Mouse (Mus musculus) kidney, adult 2 months (tissue): ENCODE results near the gene Lhx9. TPM values are rescaled to one million over a fixed set of nuclear protein-coding genes. Genes with fewer than 3 reads are reported as not detected.

Source experiments
- DNase-seq: peaks from one replicate; pipeline ENCODE4 v3.0.0; 2021
- H3K27ac ChIP-seq: fragments of 200-500 bp; 2 replicates; pipeline ENCODE4 v1.5.1; 2012; ENCODE audit warnings: low read depth, low read length, control low read depth, inconsistent platforms; ENCODE audit not compliant: insufficient read depth
- H3K27me3 ChIP-seq: fragments of 200-500 bp; replicated peaks from 2 replicates; pipeline ENCODE4 v1.6.1; 2012; ENCODE audit warnings: mild to moderate bottlenecking, moderate library complexity, low read length, inconsistent platforms; ENCODE audit not compliant: control insufficient read depth, insufficient read depth
- H3K36me3 ChIP-seq: fragments of 200-500 bp; 2 replicates; pipeline ENCODE4 v1.6.1; 2012; ENCODE audit warnings: mild to moderate bottlenecking, moderate library complexity, low read length, inconsistent platforms; ENCODE audit not compliant: control insufficient read depth, insufficient read depth
- H3K4me1 ChIP-seq: fragments of 200-500 bp; 2 replicates; pipeline ENCODE4 v1.6.1; 2011; ENCODE audit warnings: low read length; ENCODE audit not compliant: control insufficient read depth, insufficient read depth
- H3K4me3 ChIP-seq: fragments of 200-500 bp; 2 replicates; pipeline ENCODE4 v1.5.1; 2011; ENCODE audit warnings: mild to moderate bottlenecking, low read depth, low read length, control low read depth; ENCODE audit not compliant: insufficient read depth
- CTCF ChIP-seq: fragments of 200-500 bp; conservative IDR thresholded peaks from 2 replicates; pipeline ENCODE4 v1.5.1; 2011; ENCODE audit warnings: low read depth, mild to moderate bottlenecking, control low read depth, low read length, moderate library complexity, mixed read lengths; ENCODE audit not compliant: insufficient read depth, insufficient read length
- POLR2A ChIP-seq: fragments of 200-500 bp; IDR thresholded peaks from one replicate; pipeline ENCODE4 v1.6.1; 2011; ENCODE audit warnings: low read depth, low read length, control low read depth
- WGBS: fragments of 180-500 bp; shearing (Covaris S2); methylation state at CpG from one replicate; pipeline ENCODE4 v1.1.7; 2018; 5-methylcytosine and 5-hydroxymethylcytosine counted together
- polyA plus RNA-seq: library from polyadenylated mRNA; depleted of rRNA; stranded (reverse); fragments of >200 nt; gene quantifications from 2 replicates; pipeline ENCODE4 v1.2.3, GENCODE M21; 2012

The Lhx9 gene
- polyA plus RNA-seq, 1 experiment, result not detected

DNA sequence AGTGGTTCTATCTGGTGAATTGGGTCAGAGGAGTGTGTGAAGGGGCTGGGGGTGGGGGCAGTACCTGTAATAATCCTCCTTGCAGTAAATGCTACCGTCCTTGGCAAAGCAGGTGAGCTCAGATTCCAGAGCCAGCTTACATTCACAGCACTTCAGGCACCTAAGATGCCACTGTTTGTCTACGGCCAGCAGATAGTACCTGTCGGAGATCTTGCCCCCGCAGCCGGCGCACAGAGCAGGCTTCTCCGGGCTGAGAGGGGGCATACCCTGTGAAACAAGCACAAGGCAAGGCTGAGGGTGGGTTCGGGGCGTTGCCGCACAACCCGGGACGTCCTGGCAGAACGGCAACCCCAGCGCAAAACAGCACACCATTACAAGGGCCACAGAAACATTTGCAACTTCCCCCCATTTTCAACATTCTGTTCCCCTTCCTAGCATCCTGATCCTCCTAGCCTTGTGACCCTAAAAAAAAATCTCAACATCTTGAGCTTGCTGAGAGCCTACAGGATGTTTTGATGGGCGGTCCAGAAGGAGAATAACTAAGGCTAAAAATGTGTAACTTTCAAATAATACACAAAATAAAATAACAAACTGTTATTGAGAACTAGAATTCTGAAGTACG lies 8.5 kb downstream of the Lhx9 start:
- TF ChIP-seq CTCF (no peak), POLR2A (no peak)
- H3K27ac ChIP-seq, result no peak overlapping the region
- peaks cover 23% of the 10 kb centered on the region for H3K27me3 ChIP-seq
- WGBS, result 9% methylated on average over 16 of the region's 16 CpGs
- peaks cover 12% of the 10 kb centered on the region; the same call in 1 of the 2 replicates for H3K4me1 ChIP-seq
- H3K4me3 ChIP-seq, result no peak overlapping the region
- H3K36me3 ChIP-seq, result no peaks in the 10 kb centered on the region
- DNase-seq, result peak; percentile 8

DNA sequence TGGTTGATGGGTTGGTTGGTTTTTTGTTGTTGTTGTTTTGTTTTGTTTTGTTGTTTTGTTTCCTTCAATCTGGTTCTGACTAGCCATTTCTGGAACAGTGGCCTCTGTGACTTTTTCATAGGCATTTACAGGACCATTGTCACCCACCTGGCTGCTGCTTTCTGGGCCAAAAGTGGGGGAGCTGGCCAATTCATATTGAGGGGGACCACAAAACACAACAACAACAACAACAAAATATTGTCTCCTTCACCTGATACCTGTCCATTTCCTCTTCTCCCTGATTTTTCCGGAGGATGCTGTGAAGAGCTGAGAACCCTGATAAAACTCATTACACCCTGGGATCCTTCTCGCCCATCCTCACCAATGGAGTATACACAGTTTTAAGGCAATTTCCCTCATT lies 9.1 kb downstream of the Lhx9 start:
- Histone ChIP-seq H3K4me3 (no peak overlapping the region), H3K27me3 (peaks cover 23% of the 10 kb centered on the region), H3K36me3 (no peaks in the 10 kb centered on the region), H3K27ac (no peak overlapping the region), H3K4me1 (peaks cover 12% of the 10 kb centered on the region; the same call in 1 of the 2 replicates)
- 19% methylated on average over 2 of the region's 2 CpGs for WGBS
- DNase-seq, result no peak
- TF ChIP-seq POLR2A (no peak), CTCF (no peak)

DNA sequence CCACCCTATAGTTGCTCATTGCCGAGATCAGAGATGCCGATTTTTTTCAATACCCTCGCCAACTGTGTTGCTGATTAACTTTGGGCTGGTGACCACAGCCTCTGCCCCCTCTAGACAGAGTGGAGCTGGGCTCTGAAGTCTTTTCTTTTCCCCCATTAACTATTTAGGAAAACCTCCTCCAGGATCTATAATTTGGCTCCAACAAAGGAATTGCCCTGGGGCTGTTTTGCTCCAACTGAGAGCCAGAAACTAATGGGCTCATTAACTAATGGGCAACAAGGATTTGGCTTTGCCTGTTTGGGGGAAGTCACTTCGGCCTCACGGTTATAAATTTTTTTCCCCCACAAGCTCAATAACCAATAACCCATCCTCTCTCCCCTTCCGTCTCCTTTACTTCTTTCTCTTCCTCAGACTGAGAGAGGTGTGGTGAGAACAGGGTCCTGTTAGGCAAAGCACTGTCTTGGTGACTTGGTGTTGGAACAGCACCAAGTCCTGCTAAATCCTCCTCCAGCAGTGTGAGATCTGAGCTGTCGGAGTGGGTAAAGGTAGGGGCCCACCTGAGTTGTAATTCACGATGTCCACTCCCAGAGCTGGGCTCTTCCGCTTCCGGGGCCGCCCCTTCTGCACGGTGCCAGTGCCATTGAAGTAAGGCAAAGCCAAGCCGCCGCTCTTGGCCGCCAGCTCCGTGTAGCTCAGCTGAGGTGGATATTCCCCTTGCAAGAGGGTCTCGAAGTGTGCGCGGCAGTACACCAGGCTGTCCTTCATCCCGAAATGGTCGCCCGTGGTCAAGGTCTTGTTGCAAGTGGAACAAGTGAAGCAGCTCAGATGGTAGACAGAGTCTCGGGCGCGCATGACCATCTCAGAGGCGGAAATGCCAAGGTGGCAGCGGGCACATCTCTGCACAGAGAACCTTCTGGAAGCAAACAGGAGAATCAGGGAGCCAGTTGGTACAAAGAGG lies 10.3 kb downstream of the Lhx9 start:
- peak; percentile 22 for DNase-seq
- 9% methylated on average over 27 of the region's 27 CpGs for WGBS
- Histone ChIP-seq H3K27ac (no peak overlapping the region), H3K4me3 (no peak overlapping the region), H3K4me1 (peaks cover 5% of the 10 kb centered on the region; the same call in 1 of the 2 replicates), H3K27me3 (peaks cover 20% of the 10 kb centered on the region), H3K36me3 (no peaks in the 10 kb centered on the region)
- no peak for TF ChIP-seq CTCF
- no peak for TF ChIP-seq POLR2A

DNA sequence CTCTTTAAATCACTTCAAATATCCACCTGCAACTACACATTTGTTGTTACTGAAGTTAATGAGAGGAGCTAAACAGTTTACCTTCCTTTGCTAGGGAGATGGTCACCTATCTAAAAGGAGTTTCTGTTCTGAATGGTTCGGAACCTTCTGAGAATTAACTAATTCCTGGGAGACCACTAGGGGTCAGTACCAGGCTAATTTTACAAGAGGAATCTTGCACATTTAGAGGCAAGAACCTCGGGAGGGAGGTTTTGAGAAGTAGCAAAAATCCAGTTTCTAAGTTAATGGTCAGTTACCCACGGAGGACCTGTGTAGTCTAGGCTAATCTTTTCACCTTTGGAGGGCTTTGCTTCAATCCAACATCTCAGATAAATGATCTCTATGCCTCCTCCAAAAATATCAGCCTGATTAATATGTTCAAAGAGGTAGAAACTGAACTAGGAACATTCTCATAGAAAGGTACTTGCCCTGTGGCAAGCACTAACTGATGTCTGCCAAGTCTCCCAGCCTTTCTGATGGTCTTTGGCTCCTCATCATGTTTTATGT lies 12.9 kb downstream of the Lhx9 start:
- Histone ChIP-seq H3K4me3 (no peak overlapping the region), H3K36me3 (no peaks in the 10 kb centered on the region), H3K27me3 (peaks cover 6% of the 10 kb centered on the region; the same call in 1 of the 2 replicates), H3K4me1 (peaks cover 5% of the 10 kb centered on the region; the same call in 1 of the 2 replicates), H3K27ac (no peak overlapping the region)
- DNase-seq, result peak; percentile 58
- WGBS, result 2% methylated on average over 3 of the region's 3 CpGs
- TF ChIP-seq POLR2A (no peak), CTCF (no peak)

DNA sequence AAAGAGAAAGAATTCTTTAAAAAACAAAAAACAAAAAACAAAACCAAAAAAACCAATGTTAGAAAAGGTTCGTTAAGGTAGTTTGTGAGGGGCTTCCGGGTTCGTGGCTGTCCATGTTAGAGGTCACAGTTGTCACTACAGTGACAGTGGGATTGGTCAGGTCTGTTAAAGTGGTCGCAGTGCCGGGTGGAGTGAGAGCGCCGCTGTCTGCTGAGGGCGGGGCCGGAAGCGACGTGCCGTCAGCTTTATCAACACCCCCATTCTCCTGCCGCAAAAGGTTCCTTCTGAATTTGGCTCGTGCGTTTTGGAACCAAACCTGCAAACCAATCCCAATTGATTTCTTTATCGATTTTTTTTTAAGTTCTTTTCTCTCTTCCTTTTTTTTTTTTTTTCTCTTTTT lies 17.1 kb downstream of the Lhx9 start:
- no peak overlapping the region for H3K27ac ChIP-seq
- no peaks in the 10 kb centered on the region for H3K4me1 ChIP-seq
- no peak overlapping the region for H3K4me3 ChIP-seq
- 5% methylated on average over 16 of the region's 16 CpGs for WGBS
- H3K27me3 ChIP-seq, result peaks cover 3% of the 10 kb centered on the region; the same call in 1 of the 2 replicates
- DNase-seq, result no peak
- no peak for TF ChIP-seq CTCF
- no peak for TF ChIP-seq POLR2A
- H3K36me3 ChIP-seq, result no peaks in the 10 kb centered on the region

DNA sequence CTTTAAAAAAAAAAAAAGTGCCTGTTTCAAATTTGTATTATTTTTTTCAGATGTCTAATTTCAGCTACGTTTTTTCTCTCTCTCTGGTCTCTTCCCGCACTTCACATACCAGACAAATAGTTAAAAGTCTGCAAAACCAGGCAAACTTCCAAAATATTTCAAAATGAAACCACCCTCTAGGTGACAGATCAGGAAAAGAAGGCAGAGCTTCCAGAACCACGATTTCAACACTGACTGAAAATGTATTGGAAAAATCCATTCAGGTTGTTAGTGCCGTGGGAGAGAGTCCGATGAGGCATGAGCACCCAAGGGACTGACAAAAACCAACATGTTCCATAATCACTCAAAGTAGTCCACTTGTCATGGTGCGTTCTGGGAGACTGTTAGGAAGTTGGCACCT lies 21.5 kb downstream of the Lhx9 start:
- no peaks in the 10 kb centered on the region for H3K4me1 ChIP-seq
- H3K27me3 ChIP-seq, result no peaks in the 10 kb centered on the region
- H3K4me3 ChIP-seq, result no peak overlapping the region
- no peaks in the 10 kb centered on the region for H3K36me3 ChIP-seq
- TF ChIP-seq POLR2A (no peak), CTCF (no peak)
- WGBS, result 60% methylated on average over 6 of the region's 6 CpGs
- no peak overlapping the region for H3K27ac ChIP-seq
- no peak for DNase-seq

DNA sequence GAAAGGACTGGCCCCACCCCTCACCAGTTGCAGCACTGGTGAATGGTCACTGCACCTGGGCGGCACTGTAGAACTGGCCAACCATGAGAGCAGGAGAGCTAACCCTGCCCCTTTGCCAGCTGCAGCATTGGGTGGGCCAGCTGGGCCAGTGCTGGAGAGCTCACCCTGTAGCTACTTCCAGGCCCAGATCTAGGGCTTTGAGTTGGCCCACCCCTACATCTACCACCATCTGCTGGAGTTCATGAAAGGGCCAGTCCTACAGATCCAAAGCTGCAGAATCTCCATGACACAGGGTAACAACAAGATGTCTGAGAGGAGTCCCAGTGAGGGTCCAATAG lies 25.4 kb downstream of the Lhx9 start:
- 96% methylated on average over 1 of the region's 1 CpGs for WGBS
- no peak for DNase-seq
- H3K4me3 ChIP-seq, result no peak overlapping the region
- H3K27me3 ChIP-seq, result no peaks in the 10 kb centered on the region
- H3K4me1 ChIP-seq, result no peaks in the 10 kb centered on the region
- TF ChIP-seq CTCF (no peak), POLR2A (no peak)
- H3K27ac ChIP-seq, result no peak overlapping the region
- H3K36me3 ChIP-seq, result no peaks in the 10 kb centered on the region
